In the genomic region with DNA sequence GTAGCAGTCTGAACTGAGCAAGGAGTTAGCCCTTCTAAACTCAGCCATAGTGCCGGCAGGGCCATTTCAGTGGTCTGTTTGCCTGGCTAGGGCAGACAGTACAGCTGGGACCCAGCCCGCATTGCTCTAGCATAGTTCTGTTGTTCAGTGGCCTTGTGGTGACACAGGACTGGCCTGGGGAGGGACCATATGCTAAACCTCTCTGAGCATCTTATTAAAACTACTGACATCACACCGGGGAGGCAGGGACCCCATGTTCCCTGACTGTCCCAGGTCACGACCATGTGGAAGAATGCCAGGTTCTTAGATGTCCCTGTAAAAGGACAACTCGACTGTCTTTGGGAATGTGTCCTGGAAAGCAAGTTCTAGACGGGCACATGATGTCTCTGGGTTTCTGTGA, we compare ENCODE assay signal across 9 mouse cellular contexts. TPM values are rescaled to one million over a fixed set of nuclear protein-coding genes. Genes with fewer than 3 reads are reported as not detected.
DNase-seq lines count a peak whose midpoint lies in the region; ATAC-seq and TF ChIP-seq lines count a peak whose summit lies in the region.
"Had no signal": no experiment of that assay in that cellular context is flagged by ENCODE, and none has a peak within 500 bp of the region (broad histone marks: within the 10 kb centered on the region; RNA-seq: fewer than 3 reads in every experiment).

No protein-coding gene starts in this region.

- H3K4me1 ChIP-seq in forebrain, embryonic 11.5 days (replicated peaks; ENCODE audit: control insufficient read depth, insufficient read depth, low read length) = no peaks in the 10 kb centered on the region
- no peaks in the 10 kb centered on the region for H3K4me1 ChIP-seq in forebrain, embryonic 16.5 days (replicated peaks; ENCODE audit: control insufficient read depth, insufficient read depth, low read length)
- no peaks in the 10 kb centered on the region for H3K4me1 ChIP-seq in liver, embryonic 14.5 days (replicated peaks; ENCODE audit: control insufficient read depth in 2 of 2, insufficient read depth in 2 of 2, low read length in 1 of 2)
- H3K4me1 ChIP-seq in liver, embryonic 12.5 days = 0 out of 2 replicates have a peak, but pooled peaks cover 3% of the 10 kb centered on the region
- no peaks in the 10 kb centered on the region for H3K4me1 ChIP-seq in hindbrain, embryonic 14.5 days (replicated peaks; ENCODE audit: control insufficient read depth, insufficient read depth, low read length)

- H3K9ac ChIP-seq in forebrain, embryonic 11.5 days (ENCODE audit: low read length) = no peak overlapping the region
- no peak overlapping the region for H3K9ac ChIP-seq in forebrain, embryonic 16.5 days (replicated peaks; ENCODE audit: low read depth, low read length)
- H3K9ac ChIP-seq in liver, embryonic 14.5 days (replicated peaks) = no peak overlapping the region
- no peak overlapping the region for H3K9ac ChIP-seq in liver, embryonic 12.5 days
- no peak overlapping the region for H3K9ac ChIP-seq in hindbrain, embryonic 14.5 days
- H3K9ac ChIP-seq: limb, embryonic 15.5 days had no signal

- 35% methylated on average over 6 of the region's 6 CpGs for WGBS in forebrain, embryonic 11.5 days
- 30% methylated on average over 6 of the region's 6 CpGs for WGBS in forebrain, embryonic 16.5 days
- WGBS in liver, embryonic 14.5 days (ENCODE audit: insufficient replicate concordance) = 25% methylated on average over 6 of the region's 6 CpGs
- WGBS in liver, embryonic 12.5 days (ENCODE audit: insufficient replicate concordance) = 28% methylated on average over 6 of the region's 6 CpGs
- 33% methylated on average over 6 of the region's 6 CpGs for WGBS in hindbrain, embryonic 14.5 days

- no peak for TF ChIP-seq EP300 in liver, embryonic 14.5 days (IDR thresholded peaks at IDR 0.05; ENCODE audit: low read depth)

- H3K36me3 ChIP-seq in forebrain, embryonic 11.5 days (ENCODE audit: control insufficient read depth, insufficient read depth, low read length) = no peaks in the 10 kb centered on the region; the same call in 1 of the 2 replicates
- peaks cover 2% of the 10 kb centered on the region; the same call in 1 of the 2 replicates for H3K36me3 ChIP-seq in forebrain, embryonic 16.5 days (ENCODE audit: control insufficient read depth, insufficient read depth)
- H3K36me3 ChIP-seq in liver, embryonic 14.5 days (replicated peaks; ENCODE audit: control insufficient read depth, insufficient read depth, low read depth) = no peaks in the 10 kb centered on the region; the same call in 1 of the 2 replicates
- H3K36me3 ChIP-seq in liver, embryonic 12.5 days = peaks cover 3% of the 10 kb centered on the region
- 0 out of 2 replicates have a peak, but pooled peaks cover 2% of the 10 kb centered on the region for H3K36me3 ChIP-seq in hindbrain, embryonic 14.5 days (replicated peaks; ENCODE audit: control insufficient read depth, insufficient read depth)

- no peak for TF ChIP-seq CTCF in liver, embryonic 14.5 days (IDR thresholded peaks at IDR 0.05; ENCODE audit: low read depth)

- no peak overlapping the region for H3K4me2 ChIP-seq in forebrain, embryonic 11.5 days (ENCODE audit: low read depth, low read length, severe bottlenecking)
- no peak overlapping the region for H3K4me2 ChIP-seq in forebrain, embryonic 16.5 days (ENCODE audit: low read length)
- no peak overlapping the region for H3K4me2 ChIP-seq in liver, embryonic 14.5 days (ENCODE audit: low read depth)
- no peak overlapping the region for H3K4me2 ChIP-seq in liver, embryonic 12.5 days
- H3K4me2 ChIP-seq in hindbrain, embryonic 14.5 days (replicated peaks) = no peak overlapping the region
- H3K4me2 ChIP-seq: limb, embryonic 15.5 days had no signal

- no peaks in the 10 kb centered on the region for H3K9me3 ChIP-seq in forebrain, embryonic 11.5 days (ENCODE audit: control insufficient read depth, low read length)
- H3K9me3 ChIP-seq in forebrain, embryonic 16.5 days (ENCODE audit: control insufficient read depth, low read length) = no peaks in the 10 kb centered on the region
- no peaks in the 10 kb centered on the region for H3K9me3 ChIP-seq in liver, embryonic 14.5 days (ENCODE audit: control insufficient read depth, low read length)
- H3K9me3 ChIP-seq in liver, embryonic 12.5 days (replicated peaks) = no peaks in the 10 kb centered on the region
- H3K9me3 ChIP-seq in hindbrain, embryonic 14.5 days (ENCODE audit: control insufficient read depth, low read length) = no peaks in the 10 kb centered on the region
- H3K9me3 ChIP-seq: limb, embryonic 15.5 days had no signal

- H3K27ac ChIP-seq in forebrain, embryonic 11.5 days (ENCODE audit: low read depth, low read length) = no peak overlapping the region
- no peak overlapping the region for H3K27ac ChIP-seq in forebrain, embryonic 16.5 days (ENCODE audit: low read length)
- no peak overlapping the region for H3K27ac ChIP-seq in liver, embryonic 14.5 days
- H3K27ac ChIP-seq in liver, embryonic 12.5 days = no peak overlapping the region
- no peak overlapping the region for H3K27ac ChIP-seq in hindbrain, embryonic 14.5 days
- H3K27ac ChIP-seq: limb, embryonic 15.5 days had no signal

- DNase-seq in forebrain, embryonic 11.5 days (ENCODE audit: low spot score) = no peak
- DNase-seq in liver, embryonic 14.5 days (ENCODE audit: low read depth in 3 of 3, low spot score in 3 of 3) = no peak
- no peak for DNase-seq in hindbrain, embryonic 14.5 days (ENCODE audit: low spot score)
- peak; percentile 72 for DNase-seq in lung, postnatal 36 days
- DNase-seq in frontal cortex, postnatal 10 days (ENCODE audit: low spot score in 2 of 2) = no peak
- DNase-seq in thymus, adult 18-20 months = no peak

- peak; percentile 34 for ATAC-seq in forebrain, embryonic 11.5 days (replicated peaks; ENCODE audit: low FRiP score)
- ATAC-seq in forebrain, embryonic 16.5 days = no peak
- 0 out of 2 replicates have a peak, but pooled peaks have one; percentile 9 for ATAC-seq in liver, embryonic 14.5 days (ENCODE audit: insufficient read depth)
- no peak for ATAC-seq in liver, embryonic 12.5 days
- ATAC-seq in hindbrain, embryonic 14.5 days (ENCODE audit: low FRiP score) = peak; percentile 18; the same call in 1 of the 2 replicates

- H3K27me3 ChIP-seq in forebrain, embryonic 11.5 days (ENCODE audit: control insufficient read depth, insufficient read depth, low read length) = peaks cover 53% of the 10 kb centered on the region
- peaks cover 61% of the 10 kb centered on the region for H3K27me3 ChIP-seq in forebrain, embryonic 16.5 days (replicated peaks; ENCODE audit: control insufficient read depth, insufficient read depth, low read length)
- peaks cover 55% of the 10 kb centered on the region for H3K27me3 ChIP-seq in liver, embryonic 14.5 days (ENCODE audit: control insufficient read depth, insufficient read depth, low read length)
- peaks cover 72% of the 10 kb centered on the region for H3K27me3 ChIP-seq in liver, embryonic 12.5 days (replicated peaks)
- H3K27me3 ChIP-seq in hindbrain, embryonic 14.5 days (ENCODE audit: control insufficient read depth, insufficient read depth, low read length) = peaks cover 70% of the 10 kb centered on the region

- H3K4me3 ChIP-seq in forebrain, embryonic 11.5 days (ENCODE audit: low read depth, low read length) = no peak overlapping the region
- H3K4me3 ChIP-seq in forebrain, embryonic 16.5 days (replicated peaks; ENCODE audit: low read length) = no peak overlapping the region
- H3K4me3 ChIP-seq in liver, embryonic 14.5 days (ENCODE audit: insufficient read depth in 1 of 2, low read depth in 2 of 2, low read length in 2 of 2) = no peak overlapping the region
- no peak overlapping the region for H3K4me3 ChIP-seq in liver, embryonic 12.5 days
- H3K4me3 ChIP-seq in hindbrain, embryonic 14.5 days (replicated peaks; ENCODE audit: low read length) = no peak overlapping the region
- H3K4me3 ChIP-seq: limb, embryonic 15.5 days had no signal

RNA-seq across cellular contexts. Expression of a gene that starts 8.0 kb away (rescaled TPM):
- 0.17 and 0.91 TPM in 2 replicates for polyA plus RNA-seq in forebrain, embryonic 11.5 days (2014; fragmentation: Nextera tagmentation; extraction: Ambion mirVana)
- polyA plus RNA-seq in forebrain, embryonic 16.5 days (2015; fragmentation: Nextera tagmentation; extraction: Ambion mirVana) = 0.91 and 1.1 TPM in 2 replicates
- 2.5 and 3.7 TPM in 2 replicates for polyA plus RNA-seq in liver, embryonic 14.5 days (2012; rRNA removed)
- 2.3 and 2.8 TPM in 2 replicates for polyA plus RNA-seq in liver, embryonic 14.5 days (2014; fragmentation: Nextera tagmentation; extraction: Ambion mirVana)
- 14.9 and 16.9 TPM in 2 replicates for polyA plus RNA-seq in liver, embryonic 12.5 days (2016; fragmentation: Nextera tagmentation; extraction: Ambion mirVana)
- polyA plus RNA-seq in hindbrain, embryonic 14.5 days (2014; fragmentation: Nextera tagmentation; extraction: Ambion mirVana) = 1.1 and 1.7 TPM in 2 replicates

RNA-seq across cellular contexts. Expression of a gene that starts 16.1 kb away (rescaled TPM):
- 52.8 and 58.7 TPM in 2 replicates for polyA plus RNA-seq in forebrain, embryonic 11.5 days (2014; fragmentation: Nextera tagmentation; extraction: Ambion mirVana)
- polyA plus RNA-seq in forebrain, embryonic 16.5 days (2015; fragmentation: Nextera tagmentation; extraction: Ambion mirVana) = 51.8 and 60.0 TPM in 2 replicates
- polyA plus RNA-seq in liver, embryonic 14.5 days (2012; rRNA removed) = 18.0 and 20.3 TPM in 2 replicates
- polyA plus RNA-seq in liver, embryonic 14.5 days (2014; fragmentation: Nextera tagmentation; extraction: Ambion mirVana) = 21.5 and 24.7 TPM in 2 replicates
- polyA plus RNA-seq in liver, embryonic 12.5 days (2016; fragmentation: Nextera tagmentation; extraction: Ambion mirVana) = 30.5 and 32.4 TPM in 2 replicates
- polyA plus RNA-seq in hindbrain, embryonic 14.5 days (2014; fragmentation: Nextera tagmentation; extraction: Ambion mirVana) = 34.6 and 45.6 TPM in 2 replicates

RNA-seq across cellular contexts. Expression of a gene that starts 23.8 kb away (rescaled TPM):
- 6.1 and 6.3 TPM in 2 replicates for polyA plus RNA-seq in forebrain, embryonic 11.5 days (2014; fragmentation: Nextera tagmentation; extraction: Ambion mirVana)
- polyA plus RNA-seq in forebrain, embryonic 16.5 days (2015; fragmentation: Nextera tagmentation; extraction: Ambion mirVana) = 1.7 and 2.5 TPM in 2 replicates
- polyA plus RNA-seq in liver, embryonic 14.5 days (2012; rRNA removed) = 0.06 TPM in 2 replicates
- 0.06 TPM in 1 of 2 replicates, not detected in the other for polyA plus RNA-seq in liver, embryonic 14.5 days (2014; fragmentation: Nextera tagmentation; extraction: Ambion mirVana)
- polyA plus RNA-seq in liver, embryonic 12.5 days (2016; fragmentation: Nextera tagmentation; extraction: Ambion mirVana) = 0.94 and 1.2 TPM in 2 replicates
- 2.9 and 3.1 TPM in 2 replicates for polyA plus RNA-seq in hindbrain, embryonic 14.5 days (2014; fragmentation: Nextera tagmentation; extraction: Ambion mirVana)

RNA-seq across cellular contexts. Expression of a gene that starts 35.6 kb away (rescaled TPM):
- 0.39 and 0.81 TPM in 2 replicates for polyA plus RNA-seq in forebrain, embryonic 11.5 days (2014; fragmentation: Nextera tagmentation; extraction: Ambion mirVana)
- polyA plus RNA-seq in forebrain, embryonic 16.5 days (2015; fragmentation: Nextera tagmentation; extraction: Ambion mirVana) = 0.15 TPM in 1 of 2 replicates, not detected in the other
- 0.07 and 0.10 TPM in 2 replicates for polyA plus RNA-seq in liver, embryonic 14.5 days (2012; rRNA removed)
- polyA plus RNA-seq in liver, embryonic 14.5 days (2014; fragmentation: Nextera tagmentation; extraction: Ambion mirVana) = 0.05 and 0.08 TPM in 2 replicates
- 0.35 and 0.41 TPM in 2 replicates for polyA plus RNA-seq in liver, embryonic 12.5 days (2016; fragmentation: Nextera tagmentation; extraction: Ambion mirVana)
- polyA plus RNA-seq in hindbrain, embryonic 14.5 days (2014; fragmentation: Nextera tagmentation; extraction: Ambion mirVana) = 0.12 and 0.25 TPM in 2 replicates

Comparison
In these comparisons a context has a peak if more than half of its experiments do, and no peak if none do; other contexts are left out.
1. ATAC-seq: peak in forebrain, embryonic 11.5 days (single experiment), liver, embryonic 14.5 days (single experiment) and hindbrain, embryonic 14.5 days (single experiment); none in forebrain, embryonic 16.5 days (single experiment) and liver, embryonic 12.5 days (single experiment).